Mouse (Mus musculus) CD4-positive, CD25-positive, alpha-beta regulatory T cell (primary cell): Measurements from ENCODE around the gene Vmn2r81. TPM values are rescaled to one million over a fixed set of nuclear protein-coding genes. Genes with fewer than 3 reads are reported as not detected.

Experiments
- polyA plus RNA-seq: library from polyadenylated mRNA; unstranded; fragments of 100-300 nt; shearing (Covaris generic); gene quantifications from one replicate; pipeline ENCODE4 v1.2.1, GENCODE M21; 2017

The Vmn2r81 gene
- not detected for polyA plus RNA-seq

DNA sequence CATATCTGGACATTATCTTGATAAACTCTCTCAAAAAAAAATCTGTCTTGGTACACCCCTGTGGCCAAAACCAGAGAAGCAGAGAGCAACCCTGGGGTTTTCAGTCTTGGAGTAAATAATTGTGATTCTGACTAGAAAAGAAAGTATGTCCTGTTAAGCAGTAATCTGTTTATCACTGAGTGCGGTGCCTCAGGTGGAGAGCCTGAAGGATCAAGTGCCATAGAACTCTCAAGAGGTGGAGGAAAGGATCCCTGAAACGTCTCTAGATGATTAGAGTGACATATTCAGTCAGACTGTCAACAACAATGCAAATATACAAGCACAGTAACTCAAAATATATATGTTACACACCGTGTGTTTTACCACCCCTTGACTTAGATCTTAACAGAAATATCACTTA lies at the start of gene Vmn2r81:
Vmn2r81 (plus strand) TSS at position 301 of the 400 bp plus-strand sequence.

Other genes starting within 250 kb of the Vmn2r81 start
- not detected for gene Olfr1351, start 235.2 kb upstream of the Vmn2r81 start, polyA plus RNA-seq
- gene Olfr57, start 219.0 kb upstream of the Vmn2r81 start, polyA plus RNA-seq: 0.11 TPM
- 23.9 TPM for gene 2610008E11Rik, start 150.1 kb upstream of the Vmn2r81 start, polyA plus RNA-seq
- gene Vmn2r80, start 98.9 kb upstream of the Vmn2r81 start, polyA plus RNA-seq: not detected
- 0.08 TPM for gene Vmn2r82, start 108.8 kb downstream of the Vmn2r81 start, polyA plus RNA-seq
- gene Vmn2r83, start 221.0 kb downstream of the Vmn2r81 start, polyA plus RNA-seq: 0.08 TPM